In the genomic region with DNA sequence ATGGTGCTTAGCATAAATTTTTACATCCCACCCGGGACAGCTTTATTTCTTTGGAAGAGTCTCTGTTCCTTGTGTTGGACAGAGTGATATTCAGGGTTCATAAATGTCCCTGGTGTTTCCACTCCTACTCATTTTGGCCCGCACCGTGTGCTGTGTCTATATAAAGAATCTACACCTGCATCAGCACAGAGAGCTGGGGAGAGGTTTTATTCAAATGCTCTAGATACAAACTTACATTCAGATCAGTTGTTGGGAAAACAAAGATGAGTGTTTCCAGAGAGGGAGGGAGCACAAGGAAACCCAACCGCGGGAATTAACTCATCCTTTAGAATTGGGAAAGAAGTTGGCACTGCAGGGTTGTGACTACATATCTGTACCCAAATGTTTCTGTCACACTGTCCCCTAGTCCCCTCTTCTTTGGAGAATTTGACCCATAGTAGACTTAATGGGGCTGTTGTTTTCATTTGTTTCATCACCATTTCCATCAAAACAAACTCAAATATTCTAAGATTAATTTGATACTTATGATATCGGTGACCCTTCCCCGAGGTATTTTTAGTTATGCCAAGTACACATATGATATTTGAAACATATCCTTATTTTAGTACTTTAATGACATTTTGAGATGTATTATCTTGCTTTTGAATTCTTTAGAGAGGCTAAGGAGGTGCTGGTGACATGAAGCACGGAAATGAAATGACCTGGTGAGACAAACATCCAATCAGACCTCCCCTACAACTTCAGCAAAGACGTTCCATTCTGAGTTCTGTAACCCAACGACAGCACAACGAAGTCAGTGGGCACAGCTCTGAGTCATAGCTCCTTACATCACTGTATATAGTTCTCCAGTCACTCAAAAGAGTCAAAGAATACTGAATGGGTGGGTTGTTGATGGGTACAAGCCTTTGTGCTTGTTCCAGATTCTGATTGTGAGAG, we compare ENCODE assay signal across 43 mouse cellular contexts. TPM values are rescaled to one million over a fixed set of nuclear protein-coding genes. Genes with fewer than 3 reads are reported as not detected.
"Had no signal": no experiment of that assay in that cellular context is flagged by ENCODE, and none has a peak within 500 bp of the region (broad histone marks: within the 10 kb centered on the region; RNA-seq: fewer than 3 reads in every experiment).

No protein-coding gene starts in this region.

- H3K4me1 ChIP-seq: limb, embryonic 10.5 days; limb, embryonic 12.5 days; limb, embryonic 13.5 days; limb, embryonic 15.5 days; liver, embryonic 12.5 days; liver, embryonic 13.5 days; liver, embryonic 15.5 days; lung, embryonic 15.5 days; midbrain, embryonic 10.5 days; midbrain, embryonic 12.5 days; midbrain, embryonic 13.5 days; midbrain, embryonic 15.5 days; neural tube, embryonic 12.5 days; neural tube, embryonic 13.5 days had no signal

- H3K36me3 ChIP-seq: limb, embryonic 10.5 days; limb, embryonic 12.5 days; limb, embryonic 13.5 days; limb, embryonic 15.5 days; liver, embryonic 12.5 days; liver, embryonic 13.5 days; liver, embryonic 15.5 days; lung, embryonic 15.5 days; midbrain, embryonic 10.5 days; midbrain, embryonic 12.5 days; midbrain, embryonic 13.5 days; midbrain, embryonic 15.5 days; neural tube, embryonic 12.5 days; neural tube, embryonic 13.5 days had no signal

- H3K27me3 ChIP-seq: limb, embryonic 12.5 days; limb, embryonic 13.5 days; limb, embryonic 15.5 days; liver, embryonic 12.5 days; liver, embryonic 13.5 days; liver, embryonic 15.5 days; lung, embryonic 15.5 days; midbrain, embryonic 12.5 days; midbrain, embryonic 13.5 days; midbrain, embryonic 15.5 days; neural tube, embryonic 12.5 days; neural tube, embryonic 13.5 days had no signal

- H3K9me3 ChIP-seq: limb, embryonic 10.5 days; limb, embryonic 12.5 days; limb, embryonic 13.5 days; limb, embryonic 15.5 days; liver, embryonic 12.5 days; liver, embryonic 13.5 days; liver, embryonic 15.5 days; lung, embryonic 15.5 days; megakaryocyte, embryonic 14.5 days; midbrain, embryonic 10.5 days; midbrain, embryonic 12.5 days; midbrain, embryonic 13.5 days; midbrain, embryonic 15.5 days; neural tube, embryonic 12.5 days; neural tube, embryonic 13.5 days had no signal

- H3K4me3 ChIP-seq: left cerebral cortex, adult 2 months; limb, embryonic 10.5 days; limb, embryonic 12.5 days; limb, embryonic 13.5 days; limb, embryonic 15.5 days; liver, embryonic 12.5 days; liver, embryonic 13.5 days; liver, embryonic 15.5 days; lung, embryonic 15.5 days; megakaryocyte, embryonic 14.5 days; midbrain, embryonic 10.5 days; midbrain, embryonic 12.5 days; midbrain, embryonic 13.5 days; midbrain, embryonic 15.5 days; myocyte; neural tube, embryonic 12.5 days; neural tube, embryonic 13.5 days had no signal

- ATAC-seq: liver, embryonic 12.5 days; liver, postnatal 0 days; midbrain, embryonic 13.5 days; midbrain, embryonic 15.5 days; midbrain, embryonic 16.5 days had no signal

- H3K4me2 ChIP-seq: limb, embryonic 12.5 days; limb, embryonic 13.5 days; limb, embryonic 15.5 days; liver, embryonic 11.5 days; liver, embryonic 12.5 days; liver, embryonic 13.5 days; liver, embryonic 15.5 days; lung, embryonic 14.5 days; lung, embryonic 15.5 days; midbrain, embryonic 11.5 days; midbrain, embryonic 12.5 days; midbrain, embryonic 13.5 days; midbrain, embryonic 15.5 days; neural tube, embryonic 12.5 days; neural tube, embryonic 13.5 days had no signal

- H3K27ac ChIP-seq: left cerebral cortex, adult 2 months; limb, embryonic 10.5 days; limb, embryonic 12.5 days; limb, embryonic 13.5 days; limb, embryonic 15.5 days; liver, embryonic 12.5 days; liver, embryonic 13.5 days; liver, embryonic 14.5 days; liver, embryonic 15.5 days; lung, embryonic 15.5 days; macrophage; midbrain, embryonic 10.5 days; midbrain, embryonic 12.5 days; midbrain, embryonic 13.5 days; midbrain, embryonic 15.5 days; neural tube, embryonic 12.5 days; neural tube, embryonic 13.5 days had no signal

- DNase-seq: left cerebral cortex, postnatal 4 days; liver; liver, embryonic 13.5 days; liver, postnatal 0 days; lung, adult 18-20 months; lung, adult 2 months; lung, embryonic 14.5 days; lung, postnatal 36 days; lung, postnatal 4 days; midbrain, embryonic 14.5 days had no signal

- H3K9ac ChIP-seq: limb, embryonic 12.5 days; limb, embryonic 13.5 days; limb, embryonic 15.5 days; liver, embryonic 12.5 days; liver, embryonic 13.5 days; liver, embryonic 14.5 days; liver, embryonic 15.5 days; liver, postnatal 0 days; lung, embryonic 14.5 days; lung, embryonic 15.5 days; midbrain, embryonic 12.5 days; midbrain, embryonic 13.5 days; midbrain, embryonic 15.5 days; neural tube, embryonic 12.5 days; neural tube, embryonic 13.5 days had no signal

RNA-seq across cellular contexts. Expression of a gene that starts 1.8 kb away (rescaled TPM):
- total RNA-seq: left cerebral cortex, adult 2 months; left cerebral cortex, adult 8-10 months; left cerebral cortex, postnatal 10 days; left cerebral cortex, postnatal 14 days; left cerebral cortex, postnatal 25 days; left cerebral cortex, postnatal 36 days; left cerebral cortex, postnatal 4 days; megakaryocyte progenitor cell, adult 5-6 weeks; megakaryocyte, adult 5-6 weeks; megakaryocyte-erythroid progenitor cell, adult 5-6 weeks; midbrain, postnatal 0 days; monocyte, adult 5-6 weeks had no signal
- polyA plus RNA-seq: limb, embryonic 10.5 days; limb, embryonic 11.5 days; limb, embryonic 15.5 days; liver, embryonic 11.5 days; liver, embryonic 12.5 days; liver, embryonic 13.5 days; lung, embryonic 14.5 days; macrophage; midbrain, embryonic 10.5 days; midbrain, embryonic 11.5 days; midbrain, embryonic 12.5 days; midbrain, embryonic 13.5 days; midbrain, embryonic 14.5 days; midbrain, embryonic 15.5 days; midbrain, embryonic 16.5 days; midbrain, postnatal 0 days; myocyte; neural tube, embryonic 11.5 days; neural tube, embryonic 12.5 days; neural tube, embryonic 13.5 days had no signal

RNA-seq across cellular contexts. Expression of a gene that starts 48.5 kb away (rescaled TPM):
- total RNA-seq: megakaryocyte, adult 5-6 weeks; midbrain, postnatal 0 days; monocyte, adult 5-6 weeks had no signal
